ENCODE assay signal across 8 mouse cellular contexts in the genomic region with DNA sequence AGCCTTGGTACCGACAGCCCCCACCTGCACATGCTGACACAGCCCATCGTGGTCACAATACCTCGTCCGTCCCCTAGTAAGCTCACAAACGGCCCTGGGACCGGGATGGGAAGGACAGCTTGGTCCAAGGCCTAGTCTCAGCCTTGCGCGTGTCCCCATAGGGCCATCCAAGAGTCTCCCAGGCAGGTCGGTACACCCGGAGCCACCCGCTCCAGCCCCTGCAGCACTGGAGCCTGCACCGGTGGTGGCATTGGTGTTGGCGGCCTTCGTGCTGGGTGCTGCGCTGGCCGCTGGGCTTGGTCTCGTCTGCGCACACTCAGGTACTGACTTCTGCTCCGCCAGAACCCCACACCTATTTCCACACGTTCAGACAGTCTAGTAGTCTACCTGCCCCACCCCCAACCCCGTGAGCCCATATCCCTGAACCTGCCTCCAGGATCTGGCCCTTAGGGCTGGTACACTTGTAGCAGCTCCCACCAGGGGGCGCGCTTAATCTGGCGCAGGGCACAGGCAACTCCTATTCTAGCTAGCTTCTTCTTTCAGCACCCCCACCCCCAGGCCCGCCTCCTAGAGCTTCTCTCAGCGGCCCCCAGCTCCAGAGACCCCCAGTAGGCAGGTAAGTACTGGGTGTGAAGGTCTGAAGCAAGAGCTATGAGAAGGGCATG. TPM values are rescaled to one million over a fixed set of nuclear protein-coding genes. Genes with fewer than 3 reads are reported as not detected.
DNase-seq lines count a peak whose midpoint lies in the region; ATAC-seq and TF ChIP-seq lines count a peak whose summit lies in the region.

No protein-coding gene starts in this region.

- ATAC-seq in hindbrain, embryonic 16.5 days, result no peak
- ATAC-seq in intestine, embryonic 16.5 days, result peak; percentile 26
- ATAC-seq in midbrain, embryonic 13.5 days, result peak; percentile 12

- DNase-seq in hindbrain, embryonic 10.5 days (ENCODE audit: low spot score), result peak; percentile 81
- DNase-seq in cerebellum, postnatal 36 days, result peak; percentile 82 to 86
- peak; percentile 92 for DNase-seq in gastrocnemius, adult 2 months
- DNase-seq in left cerebral cortex, postnatal 14 days (ENCODE audit: low spot score in 2 of 2), result peak; percentile 87 to 89
- peak; percentile 65 to 86 for DNase-seq in spleen, adult 18-20 months

- intact Hi-C loops in gastrocnemius, adult 2 months (cut with DNase I), result loop anchor here (2.0 to 5.0 kb wide), 3 partner anchors 72 to 362 kb away; partner anchors contain the start of gene Zfp958
- intact Hi-C loops in left cerebral cortex, postnatal 14 days (cut with DNase I), result loop anchor here (2.0 kb wide), 1 partner anchor 72 kb away; no protein-coding TSS in a partner anchor

- H3K27me3 ChIP-seq in hindbrain, embryonic 10.5 days (ENCODE audit: insufficient read depth, poor library complexity, severe bottlenecking), result peaks cover 31% of the 10 kb centered on the region
- no peaks in the 10 kb centered on the region for H3K27me3 ChIP-seq in hindbrain, embryonic 16.5 days (replicated peaks; ENCODE audit: control insufficient read depth, insufficient read depth, low read length)
- no peaks in the 10 kb centered on the region for H3K27me3 ChIP-seq in intestine, embryonic 16.5 days (replicated peaks; ENCODE audit: control insufficient read depth, insufficient read depth, low read length)
- peaks cover 15% of the 10 kb centered on the region; the same call in 1 of the 2 replicates for H3K27me3 ChIP-seq in midbrain, embryonic 13.5 days

- H3K36me3 ChIP-seq in hindbrain, embryonic 10.5 days, result peaks cover 59% of the 10 kb centered on the region
- H3K36me3 ChIP-seq in hindbrain, embryonic 16.5 days (ENCODE audit: control insufficient read depth, insufficient read depth, low read length), result peaks cover 38% of the 10 kb centered on the region
- peaks cover 10% of the 10 kb centered on the region for H3K36me3 ChIP-seq in intestine, embryonic 16.5 days (ENCODE audit: control insufficient read depth, insufficient read depth, low read length)
- H3K36me3 ChIP-seq in midbrain, embryonic 13.5 days, result peaks cover 57% of the 10 kb centered on the region

- peak; percentile 87 for TF ChIP-seq CTCF in gastrocnemius, adult 2 months (IDR thresholded peaks at IDR 0.05)

- H3K4me1 ChIP-seq in hindbrain, embryonic 10.5 days (replicated peaks), result peaks cover 45% of the 10 kb centered on the region
- peaks cover 14% of the 10 kb centered on the region for H3K4me1 ChIP-seq in hindbrain, embryonic 16.5 days (ENCODE audit: control insufficient read depth, insufficient read depth, low read depth, low read length)
- H3K4me1 ChIP-seq in intestine, embryonic 16.5 days (ENCODE audit: control insufficient read depth, insufficient read depth, low read length), result peaks cover 20% of the 10 kb centered on the region
- H3K4me1 ChIP-seq in midbrain, embryonic 13.5 days (replicated peaks), result peaks cover 32% of the 10 kb centered on the region

- no peaks in the 10 kb centered on the region for H3K9me3 ChIP-seq in hindbrain, embryonic 10.5 days
- H3K9me3 ChIP-seq in hindbrain, embryonic 16.5 days (ENCODE audit: control insufficient read depth, low read length), result no peaks in the 10 kb centered on the region
- H3K9me3 ChIP-seq in intestine, embryonic 16.5 days (ENCODE audit: control insufficient read depth, low read length), result no peaks in the 10 kb centered on the region
- no peaks in the 10 kb centered on the region for H3K9me3 ChIP-seq in midbrain, embryonic 13.5 days

- 30% methylated on average over 26 of the region's 26 CpGs for WGBS in hindbrain, embryonic 10.5 days
- WGBS in hindbrain, embryonic 16.5 days, result 34% methylated on average over 26 of the region's 26 CpGs
- WGBS in intestine, embryonic 16.5 days, result 39% methylated on average over 26 of the region's 26 CpGs
- WGBS in midbrain, embryonic 13.5 days, result 36% methylated on average over 26 of the region's 26 CpGs

- H3K9ac ChIP-seq in hindbrain, embryonic 16.5 days (ENCODE audit: low read depth, low read length), result no peak overlapping the region
- H3K9ac ChIP-seq in intestine, embryonic 16.5 days (ENCODE audit: low read depth, low read length), result no peak overlapping the region
- no peak overlapping the region for H3K9ac ChIP-seq in midbrain, embryonic 13.5 days (replicated peaks)

- no peak overlapping the region for H3K4me2 ChIP-seq in hindbrain, embryonic 16.5 days (ENCODE audit: low read length)
- H3K4me2 ChIP-seq in intestine, embryonic 16.5 days (ENCODE audit: low read depth, low read length), result no peak overlapping the region
- no peak overlapping the region for H3K4me2 ChIP-seq in midbrain, embryonic 13.5 days (replicated peaks)

- H3K4me3 ChIP-seq in hindbrain, embryonic 10.5 days, result peak overlapping the region; percentile 9; the same call in 1 of the 2 replicates
- no peak overlapping the region for H3K4me3 ChIP-seq in hindbrain, embryonic 16.5 days (ENCODE audit: low read length)
- no peak overlapping the region for H3K4me3 ChIP-seq in gastrocnemius, adult 2 months
- no peak overlapping the region for H3K4me3 ChIP-seq in intestine, embryonic 16.5 days (ENCODE audit: low read length)
- no peak overlapping the region for H3K4me3 ChIP-seq in midbrain, embryonic 13.5 days (replicated peaks)

- H3K27ac ChIP-seq in hindbrain, embryonic 10.5 days, result 0 out of 2 replicates have a peak overlapping the region, but pooled peaks have one; percentile 5
- H3K27ac ChIP-seq in hindbrain, embryonic 16.5 days (ENCODE audit: low read depth, low read length), result no peak overlapping the region
- H3K27ac ChIP-seq in gastrocnemius, adult 2 months, result no peak overlapping the region
- no peak overlapping the region for H3K27ac ChIP-seq in intestine, embryonic 16.5 days (ENCODE audit: low read length)
- no peak overlapping the region for H3K27ac ChIP-seq in midbrain, embryonic 13.5 days

RNA-seq across cellular contexts. Expression of gene Tgfbr3l, which starts 2.4 kb away (rescaled TPM):
- polyA plus RNA-seq in hindbrain, embryonic 10.5 days (2016; fragmentation: Nextera tagmentation; extraction: Ambion mirVana), result 2.4 and 3.7 TPM in 2 replicates
- polyA plus RNA-seq in hindbrain, embryonic 16.5 days (2015; fragmentation: Nextera tagmentation; extraction: Ambion mirVana), result 2.8 and 3.7 TPM in 2 replicates
- total RNA-seq in gastrocnemius, adult 2 months (2021), result 1 to 10 TPM; 1.9 to 3.3 TPM
- 2.4 and 2.9 TPM in 2 replicates for polyA plus RNA-seq in intestine, embryonic 16.5 days (2015; fragmentation: Nextera tagmentation; extraction: Ambion mirVana)
- 1 to 10 TPM; 5.6 to 9.0 TPM for total RNA-seq in left cerebral cortex, postnatal 14 days (2021)
- polyA plus RNA-seq in midbrain, embryonic 13.5 days (2015; fragmentation: Nextera tagmentation; extraction: Ambion mirVana), result 8.0 and 8.5 TPM in 2 replicates

RNA-seq across cellular contexts. Expression of gene Snapc2, which starts 2.4 kb away (rescaled TPM):
- 62.1 and 69.8 TPM in 2 replicates for polyA plus RNA-seq in hindbrain, embryonic 10.5 days (2016; fragmentation: Nextera tagmentation; extraction: Ambion mirVana)
- polyA plus RNA-seq in hindbrain, embryonic 16.5 days (2015; fragmentation: Nextera tagmentation; extraction: Ambion mirVana), result 71.6 and 72.2 TPM in 2 replicates
- 10 to 100 TPM in 1 of 2 experiments, 1 to 10 TPM in 1; 9.8 to 13.0 TPM for total RNA-seq in gastrocnemius, adult 2 months (2021)
- polyA plus RNA-seq in intestine, embryonic 16.5 days (2015; fragmentation: Nextera tagmentation; extraction: Ambion mirVana), result 38.9 and 43.5 TPM in 2 replicates
- total RNA-seq in left cerebral cortex, postnatal 14 days (2021), result 10 to 100 TPM; 28.8 to 31.1 TPM
- 62.7 and 64.1 TPM in 2 replicates for polyA plus RNA-seq in midbrain, embryonic 13.5 days (2015; fragmentation: Nextera tagmentation; extraction: Ambion mirVana)

RNA-seq across cellular contexts. Expression of gene Ctxn1, which starts 8.6 kb away (rescaled TPM):
- polyA plus RNA-seq in hindbrain, embryonic 10.5 days (2016; fragmentation: Nextera tagmentation; extraction: Ambion mirVana), result 133 and 197 TPM in 2 replicates
- 278 and 289 TPM in 2 replicates for polyA plus RNA-seq in hindbrain, embryonic 16.5 days (2015; fragmentation: Nextera tagmentation; extraction: Ambion mirVana)
- under 1 TPM; 0.41 to 0.45 TPM for total RNA-seq in gastrocnemius, adult 2 months (2021)
- 52.8 and 55.0 TPM in 2 replicates for polyA plus RNA-seq in intestine, embryonic 16.5 days (2015; fragmentation: Nextera tagmentation; extraction: Ambion mirVana)
- 100 to 1,000 TPM; 590 to 595 TPM for total RNA-seq in left cerebral cortex, postnatal 14 days (2021)
- 245 and 257 TPM in 2 replicates for polyA plus RNA-seq in midbrain, embryonic 13.5 days (2015; fragmentation: Nextera tagmentation; extraction: Ambion mirVana)

RNA-seq across cellular contexts. Expression of gene Gm49320, which starts 11.8 kb away (rescaled TPM):
- 0.68 and 1.8 TPM in 2 replicates for polyA plus RNA-seq in hindbrain, embryonic 10.5 days (2016; fragmentation: Nextera tagmentation; extraction: Ambion mirVana)
- polyA plus RNA-seq in hindbrain, embryonic 16.5 days (2015; fragmentation: Nextera tagmentation; extraction: Ambion mirVana), result 0.59 and 0.71 TPM in 2 replicates
- not detected for total RNA-seq in gastrocnemius, adult 2 months (2021)
- 0.64 and 0.70 TPM in 2 replicates for polyA plus RNA-seq in intestine, embryonic 16.5 days (2015; fragmentation: Nextera tagmentation; extraction: Ambion mirVana)
- not detected for total RNA-seq in left cerebral cortex, postnatal 14 days (2021)
- polyA plus RNA-seq in midbrain, embryonic 13.5 days (2015; fragmentation: Nextera tagmentation; extraction: Ambion mirVana), result 0.90 and 1.2 TPM in 2 replicates

RNA-seq across cellular contexts. Expression of gene Map2k7, which starts 11.9 kb away (rescaled TPM):
- 34.7 and 39.4 TPM in 2 replicates for polyA plus RNA-seq in hindbrain, embryonic 10.5 days (2016; fragmentation: Nextera tagmentation; extraction: Ambion mirVana)
- 24.8 and 28.5 TPM in 2 replicates for polyA plus RNA-seq in hindbrain, embryonic 16.5 days (2015; fragmentation: Nextera tagmentation; extraction: Ambion mirVana)
- 10 to 100 TPM; 86.2 to 96.6 TPM for total RNA-seq in gastrocnemius, adult 2 months (2021)
- 17.8 and 18.8 TPM in 2 replicates for polyA plus RNA-seq in intestine, embryonic 16.5 days (2015; fragmentation: Nextera tagmentation; extraction: Ambion mirVana)
- 10 to 100 TPM; 80.8 to 82.5 TPM for total RNA-seq in left cerebral cortex, postnatal 14 days (2021)
- polyA plus RNA-seq in midbrain, embryonic 13.5 days (2015; fragmentation: Nextera tagmentation; extraction: Ambion mirVana), result 33.0 and 36.9 TPM in 2 replicates
